Mouse (Mus musculus): ENCODE results near the gene Clcnka. TPM values are rescaled to one million over a fixed set of nuclear protein-coding genes. Genes with fewer than 3 reads are reported as not detected.

The Clcnka gene
- polyA plus RNA-seq, 1 experiment from 2014 or later, result 0.13 TPM

GRCm38 (mm10) chr4:141433191-141433590, 34.7 kb upstream of the Clcnka start:
- Histone ChIP-seq H3K36me3 (ENCODE audit: control insufficient read depth, insufficient read depth, low read length) (no peaks in the 10 kb centered on the region), H3K9ac (ENCODE audit: low read depth, low read length) (no peak overlapping the region), H3K4me2 (ENCODE audit: low read depth, low read length) (no peak overlapping the region), H3K27ac (ENCODE audit: low read length) (no peak overlapping the region), H3K4me1 (ENCODE audit: control insufficient read depth, insufficient read depth, low read length) (peaks cover 4% of the 10 kb centered on the region; the same call in 1 of the 2 replicates), H3K9me3 (ENCODE audit: control insufficient read depth, low read length) (no peaks in the 10 kb centered on the region), H3K27me3 (replicated peaks; ENCODE audit: control insufficient read depth, insufficient read depth, low read length) (no peaks in the 10 kb centered on the region), H3K4me3 (ENCODE audit: low read length) (no peak overlapping the region)
- no peak for ATAC-seq
- WGBS, result 82% methylated on average over 18 of the region's 18 CpGs

- no peaks in the 10 kb centered on the region for H3K27me3 ChIP-seq (replicated peaks; ENCODE audit: control insufficient read depth, insufficient read depth, low read length)
- H3K27ac ChIP-seq (ENCODE audit: low read length), result no peak overlapping the region
- no peak overlapping the region for H3K4me3 ChIP-seq (ENCODE audit: low read length)
- no peaks in the 10 kb centered on the region for H3K36me3 ChIP-seq (ENCODE audit: control insufficient read depth, insufficient read depth, low read length)
- H3K9me3 ChIP-seq (ENCODE audit: control insufficient read depth, low read length), result no peaks in the 10 kb centered on the region
- no peak overlapping the region for H3K9ac ChIP-seq (ENCODE audit: low read depth, low read length)
- ATAC-seq, result no peak
- H3K4me1 ChIP-seq (ENCODE audit: control insufficient read depth, insufficient read depth, low read length), result peaks cover 4% of the 10 kb centered on the region; the same call in 1 of the 2 replicates
- WGBS, result 59% methylated on average over 14 of the region's 14 CpGs
- H3K4me2 ChIP-seq (ENCODE audit: low read depth, low read length), result no peak overlapping the region
Observed at GRCm38 (mm10) chr4:141432666-141433065, 34.1 kb upstream of the Clcnka start.

DNA sequence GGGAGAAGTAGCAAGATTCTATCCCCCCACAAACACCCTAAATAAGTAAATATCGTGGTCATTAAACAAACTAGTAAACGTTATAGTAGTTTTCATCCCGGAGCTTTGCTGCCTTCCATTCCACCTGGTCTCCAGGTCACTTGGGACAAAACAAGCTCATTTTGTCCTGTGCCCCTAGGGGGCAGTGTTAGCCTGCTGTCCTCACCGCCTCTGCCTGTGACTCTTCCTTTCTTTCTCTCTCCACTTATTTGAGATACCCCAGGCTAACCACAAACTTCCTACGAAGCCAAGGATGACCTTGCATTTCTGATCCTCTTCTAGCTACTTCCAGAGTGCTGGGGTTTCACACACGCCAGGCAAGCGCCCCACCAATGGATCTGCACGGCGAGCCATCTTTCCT, 32.5 kb upstream of the Clcnka start:
- Histone ChIP-seq H3K36me3 (ENCODE audit: control insufficient read depth, insufficient read depth, low read length) (no peaks in the 10 kb centered on the region), H3K4me2 (ENCODE audit: low read depth, low read length) (no peak overlapping the region), H3K9me3 (ENCODE audit: control insufficient read depth, low read length) (no peaks in the 10 kb centered on the region), H3K27ac (ENCODE audit: low read length) (no peak overlapping the region), H3K4me3 (ENCODE audit: low read length) (no peak overlapping the region), H3K27me3 (replicated peaks; ENCODE audit: control insufficient read depth, insufficient read depth, low read length) (no peaks in the 10 kb centered on the region), H3K9ac (ENCODE audit: low read depth, low read length) (no peak overlapping the region), H3K4me1 (ENCODE audit: control insufficient read depth, insufficient read depth, low read length) (peaks cover 6% of the 10 kb centered on the region)
- 44% methylated on average over 9 of the region's 9 CpGs for WGBS
- no peak for ATAC-seq

- ATAC-seq, result no peak
- no peak overlapping the region for H3K4me3 ChIP-seq (ENCODE audit: low read length)
- no peak overlapping the region for H3K27ac ChIP-seq (ENCODE audit: low read length)
- no peak overlapping the region for H3K9ac ChIP-seq (ENCODE audit: low read depth, low read length)
- 52% methylated on average over 9 of the region's 9 CpGs for WGBS
- no peaks in the 10 kb centered on the region for H3K36me3 ChIP-seq (ENCODE audit: control insufficient read depth, insufficient read depth, low read length)
- H3K27me3 ChIP-seq (replicated peaks; ENCODE audit: control insufficient read depth, insufficient read depth, low read length), result no peaks in the 10 kb centered on the region
- no peak overlapping the region for H3K4me2 ChIP-seq (ENCODE audit: low read depth, low read length)
- H3K4me1 ChIP-seq (ENCODE audit: control insufficient read depth, insufficient read depth, low read length), result peaks cover 12% of the 10 kb centered on the region
- no peaks in the 10 kb centered on the region for H3K9me3 ChIP-seq (ENCODE audit: control insufficient read depth, low read length)
Observed at GRCm38 (mm10) chr4:141429847-141430246, 31.3 kb upstream of the Clcnka start.

GRCm38 (mm10) chr4:141429381-141429780, 30.9 kb upstream of the Clcnka start:
- Histone ChIP-seq H3K4me2 (ENCODE audit: low read depth, low read length) (no peak overlapping the region), H3K36me3 (ENCODE audit: control insufficient read depth, insufficient read depth, low read length) (no peaks in the 10 kb centered on the region), H3K27ac (ENCODE audit: low read length) (no peak overlapping the region), H3K27me3 (replicated peaks; ENCODE audit: control insufficient read depth, insufficient read depth, low read length) (no peaks in the 10 kb centered on the region), H3K9me3 (ENCODE audit: control insufficient read depth, low read length) (no peaks in the 10 kb centered on the region), H3K4me3 (ENCODE audit: low read length) (no peak overlapping the region), H3K9ac (ENCODE audit: low read depth, low read length) (no peak overlapping the region), H3K4me1 (ENCODE audit: control insufficient read depth, insufficient read depth, low read length) (peaks cover 12% of the 10 kb centered on the region)
- no peak for ATAC-seq
- WGBS, result 81% methylated on average over 6 of the region's 6 CpGs

DNA sequence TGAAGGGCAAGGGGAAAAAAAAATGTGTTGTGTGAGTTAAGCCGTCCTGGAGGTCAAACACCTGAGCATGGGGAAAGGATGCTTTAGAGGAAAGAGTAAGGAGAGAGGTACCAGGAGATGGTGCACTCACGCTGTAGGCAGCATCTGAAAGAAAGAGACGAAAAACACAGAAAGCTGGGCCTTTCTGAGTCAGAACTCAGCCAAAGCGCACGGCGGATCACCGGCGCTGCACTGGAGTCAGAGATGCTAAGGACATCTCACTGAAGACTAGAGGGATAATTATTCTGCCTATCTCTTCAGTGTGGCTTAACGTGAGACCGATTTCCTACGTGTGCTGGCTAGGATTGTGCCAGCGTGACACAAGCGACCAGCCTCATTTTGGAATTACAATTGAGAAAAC, 29.4 kb upstream of the Clcnka start:
- ATAC-seq, result no peak
- H3K4me1 ChIP-seq (ENCODE audit: control insufficient read depth, insufficient read depth, low read length), result peaks cover 12% of the 10 kb centered on the region
- no peaks in the 10 kb centered on the region for H3K9me3 ChIP-seq (ENCODE audit: control insufficient read depth, low read length)
- H3K27me3 ChIP-seq (replicated peaks; ENCODE audit: control insufficient read depth, insufficient read depth, low read length), result no peaks in the 10 kb centered on the region
- H3K36me3 ChIP-seq (ENCODE audit: control insufficient read depth, insufficient read depth, low read length), result no peaks in the 10 kb centered on the region
- no peak overlapping the region for H3K4me2 ChIP-seq (ENCODE audit: low read depth, low read length)
- WGBS, result 87% methylated on average over 13 of the region's 13 CpGs
- H3K9ac ChIP-seq (ENCODE audit: low read depth, low read length), result no peak overlapping the region
- H3K4me3 ChIP-seq (ENCODE audit: low read length), result no peak overlapping the region
- no peak overlapping the region for H3K27ac ChIP-seq (ENCODE audit: low read length)

GRCm38 (mm10) chr4:141426796-141427745, 28.5 kb upstream of the Clcnka start:
- peak overlapping the region; percentile 41; the same call in 1 of the 2 replicates for H3K27ac ChIP-seq (ENCODE audit: low read length)
- H3K4me3 ChIP-seq (ENCODE audit: low read length), result no peak overlapping the region
- no peaks in the 10 kb centered on the region for H3K27me3 ChIP-seq (replicated peaks; ENCODE audit: control insufficient read depth, insufficient read depth, low read length)
- H3K9ac ChIP-seq (ENCODE audit: low read depth, low read length), result no peak overlapping the region
- WGBS, result 67% methylated on average over 10 of the region's 10 CpGs
- no peaks in the 10 kb centered on the region for H3K9me3 ChIP-seq (ENCODE audit: control insufficient read depth, low read length)
- ATAC-seq, result no peak
- H3K4me2 ChIP-seq (ENCODE audit: low read depth, low read length), result no peak overlapping the region
- peaks cover 12% of the 10 kb centered on the region for H3K4me1 ChIP-seq (ENCODE audit: control insufficient read depth, insufficient read depth, low read length)
- no peaks in the 10 kb centered on the region for H3K36me3 ChIP-seq (ENCODE audit: control insufficient read depth, insufficient read depth, low read length)

- Histone ChIP-seq H3K4me1 (ENCODE audit: control insufficient read depth, insufficient read depth, low read length) (peaks cover 25% of the 10 kb centered on the region), H3K4me3 (ENCODE audit: low read length) (peak overlapping the region; percentile 48), H3K27me3 (replicated peaks; ENCODE audit: control insufficient read depth, insufficient read depth, low read length) (no peaks in the 10 kb centered on the region), H3K9me3 (ENCODE audit: control insufficient read depth, low read length) (no peaks in the 10 kb centered on the region), H3K36me3 (ENCODE audit: control insufficient read depth, insufficient read depth, low read length) (no peaks in the 10 kb centered on the region), H3K27ac (ENCODE audit: low read length) (peak overlapping the region; percentile 41; the same call in 1 of the 2 replicates), H3K4me2 (ENCODE audit: low read depth, low read length) (peak overlapping the region; percentile 89), H3K9ac (ENCODE audit: low read depth, low read length) (peak overlapping the region; percentile 67)
- peak; percentile 62 for ATAC-seq
- WGBS, result 4% methylated on average over 35 of the region's 36 CpGs
Observed at GRCm38 (mm10) chr4:141425484-141426479, 27.3 kb upstream of the Clcnka start.

Measured in intestine, embryonic 16.5 days (tissue).